Mouse (Mus musculus) E14TG2a.4 (cell line): ENCODE results near the gene Eif6.

Experiments
- CTCF ChIP-seq: conservative IDR thresholded peaks from 2 replicates; pipeline ENCODE4 v1.5.1; 2014; ENCODE audit warnings: low read length
- NANOG ChIP-seq: IDR thresholded peaks from 2 replicates; pipeline ENCODE4 v1.6.1; 2014; ENCODE audit warnings: borderline replicate concordance, low read length, mixed read lengths
- POU5F1 ChIP-seq: IDR thresholded peaks from 2 replicates; pipeline ENCODE4 v1.6.1; 2014; ENCODE audit warnings: low read length, borderline replicate concordance

DNA sequence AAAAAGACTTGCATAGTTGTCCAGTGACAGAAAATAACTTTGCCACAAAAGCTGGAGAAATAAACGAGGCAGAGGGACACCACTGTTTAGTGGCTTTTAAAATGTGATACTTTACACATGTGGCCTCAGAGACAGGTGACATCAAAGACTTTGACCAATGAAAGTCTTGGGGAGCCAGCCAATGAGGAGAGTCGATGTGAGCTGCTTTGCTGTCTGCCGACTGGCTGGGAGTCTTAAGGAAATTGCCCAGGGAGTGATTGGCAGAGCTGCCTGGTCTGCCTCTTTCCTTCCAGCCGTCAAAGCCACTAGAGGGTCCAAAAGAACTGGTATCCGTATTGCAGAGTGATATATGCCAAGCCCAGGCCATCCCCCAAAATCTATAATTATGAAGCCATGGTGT lies 11.9 kb downstream of the Eif6 start:
- TF ChIP-seq CTCF, result no peak
- TF ChIP-seq POU5F1, result no peak
- no peak for TF ChIP-seq NANOG
